Mouse (Mus musculus) brain, embryonic 14.5 days (tissue): ENCODE results near the gene Cpne5.

Experiments used
- CTCF ChIP-seq: fragments of 200-500 bp; IDR thresholded peaks from 2 replicates; pipeline ENCODE4 v1.5.1; 2012; ENCODE audit warnings: inconsistent platforms, mild to moderate bottlenecking, moderate library complexity, borderline replicate concordance; ENCODE audit not compliant: insufficient read depth, insufficient read length; ENCODE audit errors: extremely low read depth
- POLR2A ChIP-seq: fragments of 200-500 bp; IDR thresholded peaks from 2 replicates; pipeline ENCODE4 v1.6.1; 2012; ENCODE audit warnings: mild to moderate bottlenecking, inconsistent platforms, borderline replicate concordance; ENCODE audit not compliant: poor library complexity, insufficient read depth, insufficient read length, severe bottlenecking; ENCODE audit errors: extremely low read depth

GRCm38 (mm10) chr17:29147273-29147672 is 90.7 kb downstream of the Cpne5 start:
- TF ChIP-seq CTCF (no peak), POLR2A (no peak)
